Mouse (Mus musculus) hematopoietic stem cell, adult 5-6 weeks (primary cell): ENCODE measurements at regions not wholly inside any gene's neighbourhood (a gene's known extent, or its start where the extent isn't known, plus 50 kb on each side); places are given as distances from the start of the nearest gene placed in this dataset.

Experiments
- ATAC-seq, 2 experiments: fragments of 125-278 bp in 1 of 2; replicated peaks in 1 of 2; 2 replicates each; pipeline ENCODE4 v1.8.0; 2016 to 2017; ENCODE audit warnings: inconsistent platforms in 2 of 2, mild to moderate bottlenecking in 2 of 2, moderate number of reproducible peaks in 2 of 2, low read depth in 1 of 2, moderate TSS enrichment in 1 of 2; ENCODE audit not compliant: low FRiP score in 2 of 2, poor library complexity in 2 of 2, severe bottlenecking in 2 of 2, insufficient read depth in 1 of 2, low TSS enrichment in 1 of 2

DNA sequence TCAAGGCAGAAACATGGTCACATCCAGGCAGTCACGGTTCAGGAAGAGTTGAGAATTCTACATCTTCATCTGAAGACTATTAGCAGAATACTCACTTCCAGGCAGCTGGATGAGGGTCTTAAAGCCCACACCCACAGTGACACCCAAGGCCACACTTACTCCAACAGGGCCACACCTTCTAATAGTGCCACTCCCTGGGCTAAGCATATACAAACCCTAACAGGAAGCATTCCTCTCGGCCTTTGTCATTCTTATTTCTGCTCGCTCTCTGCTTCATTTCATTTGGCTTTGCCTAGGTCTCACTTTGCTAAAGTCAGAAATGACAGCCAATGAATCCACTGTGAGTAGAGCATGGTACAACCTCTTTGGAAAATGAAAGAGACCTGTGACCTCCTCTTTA is 100.4 kb upstream of the Zfp648 start:
- ATAC-seq: no peak

DNA sequence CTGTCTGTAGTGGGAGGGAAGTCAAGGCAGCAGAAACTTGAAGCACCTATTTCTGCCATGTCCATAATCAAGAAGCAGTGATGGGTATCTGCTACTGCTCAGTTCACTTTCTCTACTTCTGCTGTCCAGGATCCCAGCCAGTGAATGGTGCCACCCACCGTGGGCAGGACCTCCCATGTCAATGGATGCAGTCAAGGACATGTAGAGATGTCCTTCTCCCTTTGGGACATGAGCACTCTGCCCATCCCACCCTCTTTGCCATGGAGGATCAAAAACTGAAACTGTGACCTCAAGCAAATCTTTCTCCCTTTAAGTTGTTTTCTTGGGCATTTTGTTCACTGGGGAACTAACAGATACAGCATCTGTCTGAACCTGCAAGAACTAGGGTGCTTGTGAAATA is 99.6 kb upstream of the Zfp648 start:
- no peak for ATAC-seq

DNA sequence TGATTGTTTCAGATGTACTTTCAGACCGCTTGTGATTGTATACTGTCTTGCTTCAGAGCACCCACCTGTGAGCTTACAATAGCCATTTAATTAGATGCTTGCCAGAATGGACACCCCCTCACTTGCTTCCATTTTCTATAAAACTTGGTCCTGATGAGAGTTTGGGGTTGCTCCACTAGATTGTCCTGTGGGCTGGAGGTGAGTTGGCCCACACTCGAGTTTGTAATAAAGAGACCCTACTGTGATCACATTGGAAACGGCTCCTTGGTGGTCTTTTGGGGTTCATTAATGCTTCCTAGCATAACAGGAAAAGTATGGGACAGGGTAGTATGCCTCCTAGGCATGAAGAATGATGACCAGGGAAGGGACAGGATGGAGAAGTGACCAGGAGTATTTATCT is 98.8 kb upstream of the Zfp648 start:
- no peak for ATAC-seq

DNA sequence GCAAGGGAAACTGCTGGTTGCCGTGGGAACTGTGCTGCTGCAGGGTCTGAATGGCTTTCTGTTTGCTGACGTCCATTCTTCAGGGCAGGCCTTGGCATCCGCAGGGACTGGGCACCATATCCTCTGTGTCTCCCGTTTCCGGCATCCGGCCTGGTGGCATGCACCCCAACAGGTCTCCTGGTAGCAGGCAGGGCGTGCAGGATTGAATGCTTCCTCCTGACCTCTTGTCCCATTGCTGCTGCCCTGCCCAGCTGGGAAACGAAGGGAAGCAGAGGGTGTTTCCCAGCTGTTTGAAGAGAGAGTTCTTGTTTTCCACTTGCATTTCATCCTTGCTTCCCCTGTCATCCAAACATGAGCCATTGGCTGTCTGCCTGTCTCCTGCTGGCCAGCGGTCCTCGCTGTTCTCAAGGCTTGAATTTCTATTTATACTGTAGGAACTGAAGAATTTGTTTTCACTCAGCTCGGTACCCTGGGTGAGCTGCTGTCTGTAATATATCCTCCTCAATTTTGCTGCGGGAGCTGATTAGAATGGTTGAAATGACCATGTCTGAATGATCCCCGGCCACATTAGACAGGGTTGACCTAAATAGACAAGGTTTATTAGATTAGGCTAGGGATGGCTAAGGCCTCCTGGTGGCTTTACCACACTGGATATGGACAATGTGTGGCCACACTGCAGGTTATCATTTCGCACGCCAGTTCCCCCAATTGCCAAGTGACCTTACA is 98.0 kb upstream of the Zfp648 start:
- no peak for ATAC-seq

DNA sequence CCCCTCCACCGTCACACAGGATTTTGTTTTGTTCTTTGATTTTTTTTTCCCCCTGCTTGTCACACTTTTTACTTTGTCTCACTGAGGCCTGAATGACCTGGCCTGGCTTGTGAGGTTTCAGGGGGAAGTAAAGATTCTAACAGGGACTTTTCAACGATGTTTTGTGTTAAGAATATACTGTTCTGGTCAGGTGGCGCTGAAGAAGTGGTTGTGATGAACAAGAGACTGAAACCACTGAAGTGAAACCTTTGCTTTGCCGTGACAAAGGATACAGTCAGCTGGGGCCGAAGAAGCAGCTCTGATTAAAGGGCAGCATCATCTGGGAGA is 97.4 kb upstream of the Zfp648 start:
- ATAC-seq: no peak

DNA sequence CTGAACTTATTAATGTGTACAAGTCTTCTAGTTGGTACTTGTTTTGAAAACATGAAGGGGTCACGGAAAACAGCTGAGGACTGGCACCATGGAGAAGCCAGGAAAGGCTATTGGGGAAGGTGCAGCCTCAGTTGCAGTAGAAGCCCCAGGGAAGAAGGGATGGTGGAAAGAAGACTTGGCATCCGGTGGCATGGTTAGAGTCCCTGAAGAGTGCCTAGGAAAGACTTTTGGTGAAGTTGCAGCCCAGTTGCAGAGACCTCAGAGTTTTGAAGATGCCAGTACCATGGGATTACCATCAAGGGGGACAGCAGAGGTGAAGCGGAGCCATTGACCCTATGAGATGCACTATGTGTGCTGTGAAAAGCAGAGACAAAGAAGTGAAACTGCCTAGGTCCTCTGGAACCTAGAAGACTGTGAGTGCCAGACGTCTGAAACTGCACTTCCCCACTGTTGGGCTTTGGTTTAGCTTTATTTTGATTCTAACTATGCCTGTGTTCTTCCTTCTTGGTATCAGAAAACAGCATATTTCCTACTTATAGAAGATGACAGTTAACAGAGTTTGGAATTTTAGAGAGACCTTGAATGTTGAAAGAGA is 96.9 kb upstream of the Zfp648 start:
- no peak for ATAC-seq

DNA sequence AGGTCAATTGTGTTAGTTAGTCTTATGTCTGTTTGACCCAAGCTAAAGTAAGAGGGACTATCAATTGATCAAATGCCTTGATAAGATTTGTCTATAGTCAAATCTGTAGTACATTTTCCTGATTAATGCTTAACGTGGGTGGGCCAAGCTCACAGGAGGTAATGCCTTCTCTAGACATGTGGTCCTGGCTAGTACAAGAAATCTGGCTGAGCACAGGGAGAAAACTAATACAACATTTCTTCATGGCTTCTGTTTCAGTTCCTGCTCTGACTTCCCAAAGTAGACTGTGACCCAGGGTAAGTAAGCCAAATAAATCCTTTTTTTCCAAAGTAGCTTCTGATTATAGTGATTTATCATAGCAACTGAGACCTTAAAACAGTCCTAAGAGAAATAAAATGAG is 96.2 kb upstream of the Zfp648 start:
- ATAC-seq: no peak

DNA sequence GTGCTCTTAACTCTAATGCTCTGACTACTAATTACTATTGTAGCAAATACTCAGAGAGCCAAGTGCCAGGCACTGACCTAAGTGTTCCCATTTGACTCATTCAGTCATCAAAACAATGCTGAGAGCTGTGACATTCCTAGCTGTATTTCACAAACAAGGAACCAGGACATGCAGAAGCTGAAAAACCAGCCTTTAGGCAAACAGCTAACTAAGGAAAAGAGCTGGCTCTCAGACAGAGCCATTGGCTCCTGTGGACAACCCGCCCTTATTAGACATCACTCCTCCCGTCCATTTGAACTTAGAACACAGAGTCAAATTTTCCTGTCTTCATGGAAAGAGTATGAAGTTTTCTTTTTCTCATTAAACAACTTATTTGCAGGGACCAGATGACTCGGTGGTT is 88.5 kb upstream of the Zfp648 start:
- ATAC-seq: no peak

DNA sequence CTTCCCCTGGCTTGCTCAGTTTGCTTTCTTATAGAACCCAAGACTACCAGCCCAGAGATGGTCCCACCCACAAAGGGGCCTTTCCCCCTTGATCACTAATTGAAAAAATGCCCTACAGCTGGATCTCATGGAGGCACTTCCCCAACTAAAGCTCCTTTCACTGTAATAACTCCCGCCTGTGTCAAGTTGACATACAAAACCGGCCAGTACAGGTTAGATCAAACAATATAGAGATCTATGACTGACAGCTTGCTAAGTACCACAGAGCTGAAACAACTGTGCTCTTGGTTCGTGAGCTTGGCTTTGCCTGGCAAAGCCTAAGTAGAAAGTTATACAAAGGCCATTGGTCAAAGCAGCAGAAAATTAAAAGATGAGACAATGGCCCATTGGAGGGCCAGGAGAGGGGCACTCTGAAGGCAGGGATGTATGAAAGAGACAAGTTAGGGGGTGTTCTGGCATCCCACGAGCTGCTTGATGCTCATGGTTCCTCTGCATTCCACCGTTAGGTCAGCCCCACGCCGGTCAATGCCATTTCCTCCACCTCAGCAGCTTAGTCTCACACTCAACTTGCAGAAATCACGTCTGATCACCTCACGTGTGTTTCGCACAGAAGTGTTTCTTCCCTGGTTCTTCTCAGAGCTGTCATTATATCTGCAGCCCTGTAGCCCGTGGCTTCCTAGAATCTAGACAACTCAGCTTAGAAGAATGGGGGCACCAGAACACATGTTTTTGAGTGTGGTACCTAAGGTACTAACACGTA is 87.5 kb upstream of the Zfp648 start:
- no peak for ATAC-seq

DNA sequence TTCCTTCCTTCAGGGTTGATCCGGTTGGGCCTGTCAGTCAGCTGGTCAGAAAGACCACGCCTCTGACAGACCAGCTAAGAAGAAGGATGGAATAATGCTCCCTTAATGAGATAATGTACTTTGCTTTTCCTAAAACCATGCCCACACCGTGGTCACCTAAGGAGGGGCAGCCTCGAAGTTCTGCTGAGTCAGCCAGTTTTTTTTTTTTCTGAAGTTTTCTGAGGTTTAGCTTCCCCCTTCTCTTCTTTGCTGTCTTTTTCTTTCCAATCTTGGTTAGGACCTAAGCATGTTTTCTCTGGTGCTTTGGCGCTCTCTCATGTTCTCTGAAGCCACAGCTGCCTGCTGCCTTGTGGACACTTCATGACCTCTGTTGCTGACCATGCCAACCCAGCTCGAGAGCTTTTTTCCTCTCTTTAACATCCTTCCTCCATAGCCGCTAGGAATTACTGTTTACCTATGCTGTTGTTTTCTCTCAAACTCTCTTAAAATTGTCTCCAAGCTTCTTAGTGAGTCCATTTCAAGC is 84.7 kb upstream of the Zfp648 start:
- ATAC-seq: no peak

DNA sequence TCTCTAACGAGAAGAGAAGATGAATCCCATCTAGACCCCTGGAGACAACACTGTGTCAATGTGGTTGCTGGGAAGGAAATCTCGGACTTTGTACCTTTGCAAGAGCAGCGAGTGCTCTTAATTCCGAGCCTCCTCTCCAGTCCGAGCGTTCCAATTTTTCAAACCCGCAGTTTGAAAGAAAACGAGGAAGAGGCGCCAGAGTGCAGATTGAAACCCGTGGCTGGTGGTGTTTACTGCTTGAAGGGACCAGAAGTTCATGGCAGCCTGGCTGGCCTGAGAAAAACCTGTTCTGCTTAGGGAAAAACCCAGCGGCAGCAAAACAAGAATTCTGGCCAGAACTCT is 83.7 kb upstream of the Zfp648 start:
- 0 out of 4 replicates have a peak, but pooled peaks of 1 of the 2 experiments have one; percentile 9 for ATAC-seq

DNA sequence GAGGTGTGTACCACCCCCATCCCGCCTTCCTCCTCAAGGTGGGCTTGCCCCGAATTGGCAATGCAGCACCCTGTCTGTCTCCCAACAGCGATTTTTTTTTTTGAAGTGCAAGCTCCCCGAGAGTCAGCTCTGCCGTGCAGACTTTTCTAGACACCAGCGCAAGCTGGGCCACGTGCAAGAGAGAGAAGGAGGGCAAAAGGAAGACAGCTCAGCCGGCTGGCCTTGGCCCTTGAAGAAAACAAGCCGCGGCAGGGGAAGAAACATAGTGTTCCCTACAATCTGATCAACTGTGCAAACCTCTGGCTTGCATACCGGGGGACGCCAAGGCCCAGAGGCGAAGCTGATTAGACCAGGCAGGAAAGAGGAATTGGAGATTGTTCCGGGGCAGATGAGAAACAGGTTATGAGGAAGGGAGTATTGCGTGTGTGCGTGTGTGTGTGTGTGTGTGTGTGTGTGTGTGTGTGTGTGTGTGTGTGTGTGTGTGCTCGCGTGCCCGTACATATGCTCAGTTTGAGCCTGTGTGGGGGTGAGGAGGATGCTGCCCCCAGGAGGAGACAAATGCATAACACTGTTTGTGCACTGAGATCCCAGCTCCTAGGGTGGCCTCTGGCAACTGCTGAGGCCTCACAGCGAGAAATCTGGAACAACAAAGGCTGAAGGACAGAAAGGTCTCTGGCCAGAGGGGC is 83.2 kb upstream of the Zfp648 start:
- ATAC-seq: peak; percentile 68 to 79

DNA sequence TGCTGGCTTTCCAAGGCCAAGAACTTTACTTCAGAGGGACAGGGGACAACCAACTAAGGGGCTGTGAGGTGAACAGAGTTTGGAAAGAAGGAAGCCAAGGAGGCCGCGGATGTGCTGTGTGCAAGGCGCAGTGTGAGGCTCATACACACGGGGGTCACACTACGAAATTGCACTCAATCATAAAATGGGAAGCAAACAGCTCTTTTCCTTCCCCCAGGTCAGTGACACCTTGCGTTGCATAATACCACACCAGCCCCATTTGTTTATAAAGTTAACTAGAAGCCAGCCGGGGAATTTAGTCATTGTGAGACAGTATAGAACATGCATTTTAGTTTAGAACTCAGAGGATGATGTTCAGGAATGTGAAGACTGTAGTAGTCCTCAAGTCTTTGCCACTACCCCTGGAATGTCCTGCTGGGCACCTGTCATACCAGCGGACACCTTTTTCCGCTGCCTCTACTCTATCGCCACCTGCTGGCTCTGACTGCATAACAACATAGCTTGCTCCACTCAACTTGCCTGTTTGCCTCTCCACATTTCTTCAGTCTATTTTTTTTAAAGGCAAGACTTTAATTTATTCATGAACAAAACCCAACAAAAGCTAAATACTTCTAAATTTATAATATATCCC is 82.5 kb upstream of the Zfp648 start:
- ATAC-seq: peak; percentile 60 to 76; a peak in 3 of 4 replicates

DNA sequence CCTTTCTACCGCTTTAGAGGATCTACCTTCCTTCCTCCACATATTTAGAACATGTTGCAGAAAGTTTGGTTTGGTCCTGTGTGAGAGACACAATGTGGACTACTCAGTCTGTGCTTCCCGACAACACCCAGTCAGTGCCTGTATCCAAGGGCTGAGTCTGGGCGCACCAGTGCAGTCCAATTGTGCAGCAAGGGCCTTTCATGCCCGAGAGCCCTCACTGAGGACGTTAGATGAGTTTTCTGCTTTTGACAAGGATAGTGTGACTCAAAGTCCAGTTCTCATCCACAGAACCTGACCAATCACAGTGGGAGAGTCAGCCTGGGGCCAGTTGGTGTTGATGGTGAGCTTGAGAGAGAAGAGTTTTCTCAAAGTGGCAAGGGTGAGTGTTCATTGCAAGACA is 81.4 kb upstream of the Zfp648 start:
- no peak for ATAC-seq

DNA sequence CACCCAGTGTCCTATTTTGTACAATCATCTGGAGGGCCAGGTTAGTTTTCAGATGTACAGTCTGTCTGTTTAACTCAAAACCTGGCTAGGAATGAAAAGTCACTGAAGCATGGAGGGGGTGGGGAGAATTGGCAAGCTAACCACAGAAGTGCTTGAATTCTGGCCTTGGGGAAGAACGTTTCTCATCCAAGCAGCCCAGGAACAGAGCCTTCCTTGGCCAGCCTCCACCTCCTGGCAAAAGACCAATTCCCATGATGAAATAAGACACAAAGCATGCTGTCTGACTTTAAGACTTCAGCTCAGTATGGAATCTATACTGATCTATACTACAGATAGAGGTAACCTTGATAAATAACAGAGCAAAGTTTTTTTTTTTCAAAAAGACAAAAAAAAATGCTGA is 80.3 kb upstream of the Zfp648 start:
- no peak for ATAC-seq

DNA sequence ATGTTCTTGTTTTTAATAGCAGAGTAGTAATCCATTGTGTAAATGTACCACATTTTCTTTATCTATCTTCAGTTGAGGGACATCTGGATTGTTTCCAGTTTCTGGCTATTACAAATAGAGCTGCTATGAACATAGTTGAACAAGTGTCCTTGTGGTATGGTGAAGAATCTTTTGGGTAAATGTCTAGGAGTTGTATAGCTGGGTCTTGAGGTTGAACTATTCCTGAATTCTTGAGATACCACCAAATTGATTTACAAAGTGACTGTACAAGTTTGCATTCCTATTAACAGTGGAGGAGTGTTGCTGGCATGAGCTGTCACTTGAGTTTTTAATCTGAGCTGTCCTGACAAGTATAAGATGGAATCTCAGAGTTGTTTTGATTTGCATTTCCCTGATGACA is 76.0 kb upstream of the Zfp648 start:
- no peak for ATAC-seq

DNA sequence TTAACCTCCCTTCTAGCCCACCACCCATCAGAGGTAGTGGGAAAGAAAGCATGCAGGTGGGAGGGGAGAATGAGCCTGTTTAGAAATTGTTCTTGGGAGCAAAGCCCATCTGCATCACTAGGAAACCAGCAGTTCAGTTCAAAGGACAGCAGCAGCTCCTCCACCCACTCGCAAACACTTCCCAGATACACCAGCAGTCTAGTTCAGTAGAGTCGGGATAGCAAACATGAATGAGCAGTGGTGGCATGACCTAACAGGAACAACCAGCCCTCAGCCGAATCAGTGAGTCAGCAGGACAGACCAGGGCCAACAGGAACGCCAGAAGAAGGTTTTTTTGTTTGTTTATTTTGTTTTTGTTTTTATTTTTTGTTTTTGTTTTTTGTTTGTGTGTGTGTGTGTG is 74.5 kb upstream of the Zfp648 start:
- no peak for ATAC-seq

DNA sequence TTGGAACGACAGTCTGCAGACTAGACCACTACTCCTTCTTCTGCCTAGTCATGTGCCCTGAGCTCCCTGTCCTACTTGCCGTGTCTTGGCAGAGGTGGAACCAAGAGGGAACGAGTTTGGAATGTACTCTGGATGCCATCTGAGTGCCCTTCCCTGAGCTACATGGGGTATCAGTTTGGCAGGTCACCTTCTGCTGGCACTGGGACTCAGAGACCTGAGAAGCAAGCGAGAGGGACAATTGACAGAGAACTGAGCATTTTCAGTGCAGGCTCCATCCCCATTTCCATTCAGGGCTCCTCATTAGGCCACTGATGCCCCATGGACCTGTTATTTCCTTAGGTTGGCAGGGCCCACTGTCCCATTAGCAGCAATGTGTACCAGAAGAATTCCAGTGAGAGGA is 61.5 kb upstream of the Zfp648 start:
- no peak for ATAC-seq
